Mouse (Mus musculus) adrenal gland, postnatal 25 days (tissue): ENCODE measurements around the gene Prr5l. TPM values are rescaled to one million over a fixed set of nuclear protein-coding genes. Genes with fewer than 3 reads are reported as not detected.

Experiments used
- DNase-seq: peaks from one replicate; pipeline ENCODE4 v3.0.0; 2021; ENCODE audit warnings: mixed read lengths
- total RNA-seq: library from RNA; stranded (reverse); gene quantifications from 2 replicates; pipeline ENCODE4 v1.2.3, GENCODE M21; 2021

Prr5l gene
- total RNA-seq, 1 experiment from 2014 or later = 5.9 TPM

GRCm38 (mm10) chr2:101881471-101882162 lies 1.2 kb downstream of the Prr5l start:
- DNase-seq = no peak

- no peak for DNase-seq
Measured at GRCm38 (mm10) chr2:101871179-101871578, 11.6 kb downstream of the Prr5l start.

- no peak for DNase-seq
Measured at GRCm38 (mm10) chr2:101868683-101869082, 14.1 kb downstream of the Prr5l start.

- DNase-seq = peak; percentile 74
Measured at GRCm38 (mm10) chr2:101862219-101863123, 20.4 kb downstream of the Prr5l start.

- DNase-seq = no peak
Measured at GRCm38 (mm10) chr2:101860920-101861485, 21.8 kb downstream of the Prr5l start.

GRCm38 (mm10) chr2:101856174-101856573 lies 26.7 kb downstream of the Prr5l start:
- no peak for DNase-seq

- DNase-seq = no peak
Measured at GRCm38 (mm10) chr2:101854792-101855191, 28.0 kb downstream of the Prr5l start.

- DNase-seq = no peak
Measured at GRCm38 (mm10) chr2:101842756-101843155, 40.1 kb downstream of the Prr5l start.

GRCm38 (mm10) chr2:101834816-101835523 lies 47.9 kb downstream of the Prr5l start:
- DNase-seq = no peak

- DNase-seq = no peak
Measured at GRCm38 (mm10) chr2:101832361-101832760, 50.5 kb downstream of the Prr5l start.

GRCm38 (mm10) chr2:101831851-101832250 lies 51.0 kb downstream of the Prr5l start:
- no peak for DNase-seq

GRCm38 (mm10) chr2:101830186-101830915 lies 52.5 kb downstream of the Prr5l start:
- DNase-seq = no peak

- no peak for DNase-seq
Measured at GRCm38 (mm10) chr2:101829013-101829412, 53.8 kb downstream of the Prr5l start.

- DNase-seq = no peak
Measured at GRCm38 (mm10) chr2:101828057-101828643, 54.7 kb downstream of the Prr5l start.

- DNase-seq = no peak
Measured at GRCm38 (mm10) chr2:101827626-101828025, 55.2 kb downstream of the Prr5l start.

GRCm38 (mm10) chr2:101826950-101827600 lies 55.8 kb downstream of the Prr5l start:
- DNase-seq = no peak

GRCm38 (mm10) chr2:101826186-101826707 lies 56.6 kb downstream of the Prr5l start:
- DNase-seq = no peak

GRCm38 (mm10) chr2:101825226-101826120 lies 57.4 kb downstream of the Prr5l start:
- no peak for DNase-seq

GRCm38 (mm10) chr2:101823821-101824220 lies 59.0 kb downstream of the Prr5l start:
- no peak for DNase-seq
